Comparison of ENCODE assay signal across 26 mouse cellular contexts in genomic region chr1:72228974-72229373, GRCm38 (mm10). TPM values are rescaled to one million over a fixed set of nuclear protein-coding genes. Genes with fewer than 3 reads are reported as not detected.
DNase-seq lines count a peak whose midpoint lies in the region; ATAC-seq and TF ChIP-seq lines count a peak whose summit lies in the region.
"Had no signal": no experiment of that assay in that cellular context is flagged by ENCODE, and none has a peak within 500 bp of the region (broad histone marks: within the 10 kb centered on the region; RNA-seq: fewer than 3 reads in every experiment).

No protein-coding gene starts in this region.

- WGBS in lung, embryonic 14.5 days = 38% methylated on average over 3 of the region's 3 CpGs
- 40% methylated on average over 3 of the region's 3 CpGs for WGBS in kidney, embryonic 14.5 days

- H3K4me2 ChIP-seq in lung, embryonic 14.5 days = no peak overlapping the region
- H3K4me2 ChIP-seq in kidney, embryonic 14.5 days (replicated peaks; ENCODE audit: low read depth, low read length) = no peak overlapping the region
- H3K4me2 ChIP-seq: embryonic facial prominence, embryonic 12.5 days; forebrain, embryonic 13.5 days; limb, embryonic 13.5 days; midbrain, embryonic 12.5 days; neural tube, embryonic 13.5 days had no signal

- ATAC-seq in lung, embryonic 14.5 days (ENCODE audit: insufficient read depth) = no peak
- ATAC-seq in kidney, embryonic 14.5 days (ENCODE audit: low FRiP score, low TSS enrichment) = no peak
- ATAC-seq: forebrain, embryonic 13.5 days; hindbrain, postnatal 0 days; intestine, postnatal 0 days; Patski had no signal

- H3K4me3 ChIP-seq in lung, embryonic 14.5 days (ENCODE audit: low read depth, low read length) = no peak overlapping the region
- H3K4me3 ChIP-seq in kidney, embryonic 14.5 days (ENCODE audit: low read length) = no peak overlapping the region
- H3K4me3 ChIP-seq: embryonic facial prominence, embryonic 12.5 days; erythroblast, embryonic 14.5 days; forebrain, embryonic 13.5 days; hindbrain, embryonic 10.5 days; limb, embryonic 13.5 days; midbrain, embryonic 12.5 days; neural tube, embryonic 13.5 days had no signal

- peak; percentile 27 for DNase-seq in adrenal gland, adult 2 months
- DNase-seq in adrenal gland, adult 18-20 months (ENCODE audit: low spot score in 2 of 2) = no peak
- DNase-seq in lung, embryonic 14.5 days = peak; percentile 31
- no peak for DNase-seq in lung, postnatal 14 days
- peak; percentile 84 for DNase-seq in adipocyte (ENCODE audit: low spot score)
- no peak for DNase-seq in cerebellum, postnatal 14 days
- no peak for DNase-seq in urinary bladder, postnatal 25 days (ENCODE audit: low spot score)
- DNase-seq: cerebellum, adult 2 months; gastrocnemius, postnatal 10 days; right cerebral cortex, adult 18-20 months; thymus, postnatal 14 days had no signal

- no peak overlapping the region for H3K9ac ChIP-seq in lung, embryonic 14.5 days
- H3K9ac ChIP-seq in kidney, embryonic 14.5 days (ENCODE audit: low read depth, low read length) = no peak overlapping the region
- H3K9ac ChIP-seq: embryonic facial prominence, embryonic 12.5 days; forebrain, embryonic 13.5 days; limb, embryonic 13.5 days; liver, embryonic 14.5 days; midbrain, embryonic 12.5 days; neural tube, embryonic 13.5 days had no signal

- H3K27me3 ChIP-seq in lung, embryonic 14.5 days (ENCODE audit: insufficient read depth, low read length) = peaks cover 5% of the 10 kb centered on the region; the same call in 1 of the 2 replicates
- H3K27me3 ChIP-seq in kidney, embryonic 14.5 days (ENCODE audit: control insufficient read depth, insufficient read depth, low read length) = peaks cover 7% of the 10 kb centered on the region; the same call in 1 of the 2 replicates
- H3K27me3 ChIP-seq: Patski had no signal

- H3K9me3 ChIP-seq in lung, embryonic 14.5 days (ENCODE audit: low read depth, low read length) = no peaks in the 10 kb centered on the region
- no peaks in the 10 kb centered on the region for H3K9me3 ChIP-seq in kidney, embryonic 14.5 days (ENCODE audit: control insufficient read depth, low read length)
- H3K9me3 ChIP-seq: embryonic facial prominence, embryonic 12.5 days; forebrain, embryonic 13.5 days; limb, embryonic 13.5 days; midbrain, embryonic 12.5 days; neural tube, embryonic 13.5 days had no signal

- no peaks in the 10 kb centered on the region for H3K4me1 ChIP-seq in lung, embryonic 14.5 days (ENCODE audit: insufficient read depth)
- H3K4me1 ChIP-seq in kidney, embryonic 14.5 days (ENCODE audit: control insufficient read depth, insufficient read depth, low read length) = no peaks in the 10 kb centered on the region
- H3K4me1 ChIP-seq: embryonic facial prominence, embryonic 12.5 days; midbrain, embryonic 12.5 days had no signal

- H3K27ac ChIP-seq in lung, embryonic 14.5 days (ENCODE audit: low read depth) = no peak overlapping the region
- no peak overlapping the region for H3K27ac ChIP-seq in kidney, embryonic 14.5 days (ENCODE audit: low read depth, low read length)
- H3K27ac ChIP-seq: embryonic facial prominence, embryonic 12.5 days; forebrain, embryonic 13.5 days; hindbrain, embryonic 10.5 days; hindbrain, postnatal 0 days; kidney, postnatal 0 days; limb, embryonic 13.5 days; liver, embryonic 14.5 days; macrophage; midbrain, embryonic 12.5 days; neural tube, embryonic 13.5 days had no signal

- no peak for TF ChIP-seq CTCF in lung, embryonic 14.5 days (IDR thresholded peaks at IDR 0.05; ENCODE audit: low read depth)

- no peaks in the 10 kb centered on the region for H3K36me3 ChIP-seq in lung, embryonic 14.5 days (ENCODE audit: insufficient read depth)
- no peaks in the 10 kb centered on the region for H3K36me3 ChIP-seq in kidney, embryonic 14.5 days (ENCODE audit: control insufficient read depth, insufficient read depth, low read length)
- H3K36me3 ChIP-seq: embryonic facial prominence, embryonic 12.5 days; hindbrain, embryonic 10.5 days; limb, embryonic 13.5 days; midbrain, embryonic 12.5 days; neural tube, embryonic 13.5 days had no signal

RNA-seq across cellular contexts. Expression of gene Mreg, which starts 16.9 kb away (rescaled TPM):
- total RNA-seq in adrenal gland, adult 2 months (2021) = 1 to 10 TPM; 1.8 to 2.9 TPM
- polyA plus RNA-seq in adrenal gland, adult 2 months (2012; rRNA removed) = 0.22 and 0.49 TPM in 2 replicates
- 1 to 10 TPM; 2.2 to 2.3 TPM for total RNA-seq in adrenal gland, adult 18-20 months (2021)
- 1.5 and 1.8 TPM in 2 replicates for polyA plus RNA-seq in lung, embryonic 14.5 days (2014; fragmentation: Nextera tagmentation; extraction: Ambion mirVana)
- polyA plus RNA-seq in kidney, embryonic 14.5 days (2014; fragmentation: Nextera tagmentation; extraction: Ambion mirVana) = 5.1 and 6.2 TPM in 2 replicates

RNA-seq across cellular contexts. Expression of gene Pecr, which starts 55.1 kb away (rescaled TPM):
- total RNA-seq in adrenal gland, adult 2 months (2021) = 10 to 100 TPM; 20.4 to 33.6 TPM
- 6.6 and 7.0 TPM in 2 replicates for polyA plus RNA-seq in adrenal gland, adult 2 months (2012; rRNA removed)
- total RNA-seq in adrenal gland, adult 18-20 months (2021) = 10 to 100 TPM; 26.5 to 30.5 TPM
- polyA plus RNA-seq in lung, embryonic 14.5 days (2014; fragmentation: Nextera tagmentation; extraction: Ambion mirVana) = 22.7 and 25.6 TPM in 2 replicates
- 43.3 and 46.0 TPM in 2 replicates for polyA plus RNA-seq in kidney, embryonic 14.5 days (2014; fragmentation: Nextera tagmentation; extraction: Ambion mirVana)

RNA-seq across cellular contexts. Expression of gene Tmem169, which starts 55.2 kb away (rescaled TPM):
- total RNA-seq in adrenal gland, adult 2 months (2021) = under 1 TPM; 0.66 to 0.75 TPM
- 0.16 and 0.19 TPM in 2 replicates for polyA plus RNA-seq in adrenal gland, adult 2 months (2012; rRNA removed)
- total RNA-seq in adrenal gland, adult 18-20 months (2021) = under 1 TPM; 0.33 to 0.48 TPM
- 1.1 and 2.3 TPM in 2 replicates for polyA plus RNA-seq in lung, embryonic 14.5 days (2014; fragmentation: Nextera tagmentation; extraction: Ambion mirVana)
- polyA plus RNA-seq in kidney, embryonic 14.5 days (2014; fragmentation: Nextera tagmentation; extraction: Ambion mirVana) = 1.8 and 3.3 TPM in 2 replicates
- total RNA-seq: monocyte, adult 5-6 weeks had no signal
- polyA plus RNA-seq: erythroblast, embryonic 14.5 days; macrophage had no signal

Comparison
In these comparisons a context has a peak if more than half of its experiments do, and no peak if none do; other contexts are left out.
1. DNase-seq: peak in adrenal gland, adult 2 months (single experiment), lung, embryonic 14.5 days (single experiment) and adipocyte (single experiment); none in adrenal gland, adult 18-20 months (0 of 2), lung, postnatal 14 days (single experiment), cerebellum, postnatal 14 days (0 of 2) and urinary bladder, postnatal 25 days (single experiment).